Comparison of ENCODE assay signal across 8 mouse cellular contexts in genomic region chr17:73008901-73009300, GRCm38 (mm10).
A peak's percentile ranks its signal among the peaks of the same experiment; 100 is the strongest.
DNase-seq lines count a peak whose midpoint lies in the region; ATAC-seq and TF ChIP-seq lines count a peak whose summit lies in the region.

No protein-coding gene starts in this region.

- no peaks in the 10 kb centered on the region for H3K36me3 ChIP-seq in intestine, embryonic 14.5 days (ENCODE audit: control insufficient read depth, insufficient read depth, low read length)
- no peaks in the 10 kb centered on the region for H3K36me3 ChIP-seq in intestine, embryonic 15.5 days
- H3K36me3 ChIP-seq in MEL (ENCODE audit: control insufficient read depth in 1 of 2, insufficient read depth in 2 of 2, low read length in 2 of 2): no peaks in the 10 kb centered on the region

- TF ChIP-seq CTCF in MEL (IDR thresholded peaks at IDR 0.05 in 2 of 3, conservative IDR thresholded peaks at IDR 0.05 in 1 of 3; ENCODE audit: control insufficient read depth in 1 of 3, insufficient read depth in 1 of 3, low read depth in 2 of 3, low read length in 3 of 3, poor library complexity in 1 of 3, severe bottlenecking in 1 of 3): peak; percentile 28 to 39 (median 35)
- peak; percentile 51 for TF ChIP-seq CTCF in cerebellum, adult 2 months (IDR thresholded peaks at IDR 0.05; ENCODE audit: borderline replicate concordance, insufficient read depth, low read depth, low read length)
- TF ChIP-seq CTCF in layer of hippocampus, adult 2 months (conservative IDR thresholded peaks at IDR 0.05): peak; percentile 88

- TF ChIP-seq RAD21 in MEL (IDR thresholded peaks at IDR 0.05; ENCODE audit: low read depth, low read length): no peak

- no peaks in the 10 kb centered on the region for H3K27me3 ChIP-seq in intestine, embryonic 14.5 days (replicated peaks; ENCODE audit: control insufficient read depth, insufficient read depth, low read length)
- no peaks in the 10 kb centered on the region for H3K27me3 ChIP-seq in intestine, embryonic 15.5 days (replicated peaks)
- no peaks in the 10 kb centered on the region for H3K27me3 ChIP-seq in MEL (ENCODE audit: control insufficient read depth in 1 of 2, insufficient read depth in 2 of 2, low read length in 2 of 2)
- H3K27me3 ChIP-seq in cerebellum, adult 2 months (ENCODE audit: control insufficient read depth, insufficient read depth, low read length): no peaks in the 10 kb centered on the region

- ATAC-seq in intestine, embryonic 14.5 days (replicated peaks; ENCODE audit: low FRiP score, low TSS enrichment, low read depth): no peak
- no peak for ATAC-seq in intestine, embryonic 15.5 days
- ATAC-seq in megakaryocyte progenitor cell, adult 5-6 weeks (replicated peaks; ENCODE audit: poor library complexity): peak; percentile 86

- H3K27ac ChIP-seq in intestine, embryonic 14.5 days (ENCODE audit: low read depth): no peak overlapping the region
- no peak overlapping the region for H3K27ac ChIP-seq in intestine, embryonic 15.5 days
- H3K27ac ChIP-seq in MEL (ENCODE audit: control insufficient read depth, low read depth, low read length): no peak overlapping the region
- no peak overlapping the region for H3K27ac ChIP-seq in cerebellum, adult 2 months (ENCODE audit: insufficient read depth, low read length)
- H3K27ac ChIP-seq in layer of hippocampus, adult 2 months: no peak overlapping the region

- no peak overlapping the region for H3K9ac ChIP-seq in intestine, embryonic 14.5 days (ENCODE audit: low read length)
- H3K9ac ChIP-seq in intestine, embryonic 15.5 days: no peak overlapping the region
- H3K9ac ChIP-seq in MEL (ENCODE audit: control insufficient read depth, low read depth, low read length, poor library complexity, severe bottlenecking): no peak overlapping the region

- no peak overlapping the region for H3K4me2 ChIP-seq in intestine, embryonic 14.5 days (ENCODE audit: low read length)
- no peak overlapping the region for H3K4me2 ChIP-seq in intestine, embryonic 15.5 days (replicated peaks)

- H3K79me2 ChIP-seq in MEL (ENCODE audit: control insufficient read depth, insufficient read depth, low read length, poor library complexity): no peaks in the 10 kb centered on the region

- no peak for TF ChIP-seq POLR2A in MEL (IDR thresholded peaks at IDR 0.05; ENCODE audit: control insufficient read depth in 1 of 2, insufficient read depth in 1 of 2, low read depth in 1 of 2, low read length in 2 of 2, poor library complexity in 1 of 2)
- no peak for TF ChIP-seq POLR2A in cerebellum, adult 2 months (IDR thresholded peaks at IDR 0.05; ENCODE audit: borderline replicate concordance, insufficient read depth, low read length)

- H3K4me1 ChIP-seq in intestine, embryonic 14.5 days (replicated peaks; ENCODE audit: control insufficient read depth, insufficient read depth, low read length): peaks cover 26% of the 10 kb centered on the region
- H3K4me1 ChIP-seq in intestine, embryonic 15.5 days (replicated peaks): peaks cover 18% of the 10 kb centered on the region
- H3K4me1 ChIP-seq in MEL (ENCODE audit: control insufficient read depth in 1 of 2, insufficient read depth in 2 of 2, low read length in 2 of 2): no peaks in the 10 kb centered on the region
- H3K4me1 ChIP-seq in cerebellum, adult 2 months (ENCODE audit: control insufficient read depth, insufficient read depth, low read length): 0 out of 2 replicates have a peak, but pooled peaks cover 3% of the 10 kb centered on the region

- peak; percentile 68 for DNase-seq in intestine, embryonic 14.5 days (ENCODE audit: low spot score)
- DNase-seq in MEL (ENCODE audit: low read depth, low spot score): peak; percentile 3
- DNase-seq in cerebellum, adult 2 months: peak; percentile 20 to 35
- peak; percentile 37 to 66 for DNase-seq in gastrocnemius, postnatal 4 days (ENCODE audit: low spot score in 2 of 2)
- DNase-seq in layer of hippocampus, adult 2 months (ENCODE audit: low spot score in 2 of 2): peak; percentile 14 to 43
- peak; percentile 39 for DNase-seq in testis, postnatal 14 days (ENCODE audit: low spot score)

- no peak for TF ChIP-seq EP300 in MEL (IDR thresholded peaks at IDR 0.05; ENCODE audit: low read depth in 1 of 2, low read length in 2 of 2)

- H3K4me3 ChIP-seq in intestine, embryonic 14.5 days (ENCODE audit: low read depth, low read length): no peak overlapping the region
- no peak overlapping the region for H3K4me3 ChIP-seq in intestine, embryonic 15.5 days (replicated peaks)
- H3K4me3 ChIP-seq in MEL (ENCODE audit: control insufficient read depth in 1 of 2, insufficient read depth in 1 of 2, low read depth in 2 of 2, low read length in 2 of 2): no peak overlapping the region
- no peak overlapping the region for H3K4me3 ChIP-seq in cerebellum, adult 2 months (replicated peaks; ENCODE audit: insufficient read depth, low read depth, low read length)
- H3K4me3 ChIP-seq in layer of hippocampus, adult 2 months: no peak overlapping the region

- WGBS in intestine, embryonic 14.5 days: 53% methylated on average over 4 of the region's 4 CpGs
- 59% methylated on average over 4 of the region's 4 CpGs for WGBS in intestine, embryonic 15.5 days
- WGBS in cerebellum, adult 2 months: 57% methylated on average over 4 of the region's 4 CpGs

- H3K9me3 ChIP-seq in intestine, embryonic 14.5 days (ENCODE audit: control insufficient read depth, low read length): no peaks in the 10 kb centered on the region
- H3K9me3 ChIP-seq in intestine, embryonic 15.5 days: no peaks in the 10 kb centered on the region
- no peaks in the 10 kb centered on the region for H3K9me3 ChIP-seq in MEL (replicated peaks; ENCODE audit: insufficient read depth, low read length)

TF ChIP-seq in MEL, 35 proteins besides CTCF, POLR2A, EP300 and RAD21:
- no peak for TF ChIP-seq ELF1 (IDR thresholded peaks at IDR 0.05; ENCODE audit: low read depth, low read length)
- peak; percentile 22; the same call in 1 of the 2 replicates for TF ChIP-seq SMC3 (IDR thresholded peaks at IDR 0.05; ENCODE audit: low read depth, low read length)

Comparison
In these comparisons a context has a peak if more than half of its experiments do, and no peak if none do; other contexts are left out.
1. DNase-seq: peak in every context shown above with its lines; median percentile 68 in intestine, embryonic 14.5 days; 52 in gastrocnemius, postnatal 4 days; 39 in testis, postnatal 14 days; 28 in layer of hippocampus, adult 2 months; 28 in cerebellum, adult 2 months; 3 in MEL.
2. CTCF ChIP-seq: peak in every context shown above with its lines; median percentile 88 in layer of hippocampus, adult 2 months; 51 in cerebellum, adult 2 months; 35 in MEL.